Mouse (Mus musculus) heart, embryonic 11.5 days (tissue): Measurements from ENCODE around the gene Prmt1. TPM values are rescaled to one million over a fixed set of nuclear protein-coding genes. Genes with fewer than 3 reads are reported as not detected.
A peak's percentile ranks its signal among the peaks of the same experiment; 100 is the strongest.

ENCODE experiments used
- ATAC-seq: fragments of 200-750 bp; cut with Nextera tagmentation; replicated peaks from 2 replicates; pipeline ENCODE4 v1.8.0; 2017; ENCODE audit warnings: moderate library complexity; ENCODE audit not compliant: insufficient number of reproducible peaks, low FRiP score, low TSS enrichment
- H3K27ac ChIP-seq: fragments of 300-500 bp; sonication (generic); 2 replicates; pipeline ENCODE4 v1.5.1; 2014; ENCODE audit warnings: mild to moderate bottlenecking, low read depth, low read length
- H3K27me3 ChIP-seq: fragments of 300-500 bp; sonication (generic); 2 replicates; pipeline ENCODE4 v1.6.1; 2014; ENCODE audit warnings: mild to moderate bottlenecking, low read length, mixed read lengths; ENCODE audit not compliant: control insufficient read depth, insufficient read depth
- H3K36me3 ChIP-seq: fragments of 300-500 bp; sonication (generic); 2 replicates; pipeline ENCODE4 v1.6.1; 2014; ENCODE audit warnings: mild to moderate bottlenecking, low read length, moderate library complexity, mixed read lengths; ENCODE audit not compliant: control insufficient read depth, insufficient read depth
- H3K4me1 ChIP-seq: fragments of 300-500 bp; sonication (generic); 2 replicates; pipeline ENCODE4 v1.6.1; 2014; ENCODE audit warnings: low read length; ENCODE audit not compliant: control insufficient read depth, insufficient read depth
- H3K4me2 ChIP-seq: fragments of 300-500 bp; sonication (generic); 2 replicates; pipeline ENCODE4 v1.6.1; 2014; ENCODE audit warnings: mild to moderate bottlenecking, moderate library complexity
- H3K4me3 ChIP-seq: fragments of 300-500 bp; sonication (generic); 2 replicates; pipeline ENCODE4 v1.5.1; 2014; ENCODE audit warnings: low read depth, low read length
- H3K9ac ChIP-seq: fragments of 300-500 bp; sonication (generic); 2 replicates; pipeline ENCODE4 v1.6.1; 2014; ENCODE audit warnings: mild to moderate bottlenecking, low read depth, low read length, moderate library complexity
- H3K9me3 ChIP-seq: fragments of 300-500 bp; sonication (generic); replicated peaks from 2 replicates; pipeline ENCODE4 v1.6.1; 2016; ENCODE audit warnings: low read length; ENCODE audit not compliant: control insufficient read depth
- WGBS: fragments of 180-500 bp; shearing (Covaris S2); extraction: QIAGEN DNeasy Blood & Tissue Kit; methylation state at CpG from one replicate; pipeline ENCODE4 v1.1.7; 2014; ENCODE audit not compliant: insufficient replicate concordance; 5-methylcytosine and 5-hydroxymethylcytosine counted together
- polyA plus RNA-seq: library from polyadenylated mRNA; unstranded; fragments of >200 nt; fragmentation: Nextera tagmentation; extraction: Ambion mirVana; gene quantifications from 2 replicates; pipeline ENCODE4 v1.2.1, GENCODE M21; 2014

The Prmt1 gene
- polyA plus RNA-seq, 1 experiment from 2014 or later: 179 TPM

- peak; percentile 86 for ATAC-seq
- H3K4me2 ChIP-seq: peak within 1 kb of the TSS; percentile 84
- H3K27ac ChIP-seq: peak within 1 kb of the TSS; percentile 99
- peak within 1 kb of the TSS; percentile 94 for H3K4me3 ChIP-seq
- peak within 1 kb of the TSS; percentile 99 for H3K9ac ChIP-seq
- peaks cover 22% of the 10 kb centered on the region for H3K4me1 ChIP-seq
- no peaks in the 10 kb centered on the region for H3K9me3 ChIP-seq
- H3K36me3 ChIP-seq: peaks cover 20% of the 10 kb centered on the region
- no peaks in the 10 kb centered on the region for H3K27me3 ChIP-seq
- 1% methylated on average over 59 of the region's 69 CpGs for WGBS
These were observed 29.7 kb upstream of the Prmt1 start, which contains the start of gene Scaf1 for GRCm38 (mm10) chr7:45015957-45016612. Gene Scaf1 (minus strand): TSS chr7:45016363.

- peaks cover 22% of the 10 kb centered on the region for H3K4me1 ChIP-seq
- H3K36me3 ChIP-seq: peaks cover 23% of the 10 kb centered on the region
- H3K4me2 ChIP-seq: peak overlapping the region; percentile 84
- peak overlapping the region; percentile 94 for H3K4me3 ChIP-seq
- no peaks in the 10 kb centered on the region for H3K27me3 ChIP-seq
- peak overlapping the region; percentile 99 for H3K9ac ChIP-seq
- no peak for ATAC-seq
- no peaks in the 10 kb centered on the region for H3K9me3 ChIP-seq
- peak overlapping the region; percentile 87 for H3K27ac ChIP-seq
- 2% methylated on average over 20 of the region's 20 CpGs for WGBS
These were observed 29.1 kb upstream of the Prmt1 start for GRCm38 (mm10) chr7:45015344-45015956.

GRCm38 (mm10) chr7:45014096-45014451, 27.7 kb upstream of the Prmt1 start:
- Histone ChIP-seq H3K9me3 (no peaks in the 10 kb centered on the region), H3K4me2 (no peak overlapping the region), H3K27me3 (no peaks in the 10 kb centered on the region), H3K36me3 (peaks cover 35% of the 10 kb centered on the region), H3K27ac (no peak overlapping the region), H3K9ac (no peak overlapping the region), H3K4me1 (peaks cover 22% of the 10 kb centered on the region), H3K4me3 (no peak overlapping the region)
- no peak for ATAC-seq
- WGBS: 92% methylated on average over 3 of the region's 3 CpGs

- no peak for ATAC-seq
- Histone ChIP-seq H3K36me3 (peaks cover 40% of the 10 kb centered on the region), H3K27me3 (no peaks in the 10 kb centered on the region), H3K9ac (no peak overlapping the region), H3K27ac (no peak overlapping the region), H3K4me2 (no peak overlapping the region), H3K4me1 (peaks cover 17% of the 10 kb centered on the region), H3K4me3 (no peak overlapping the region), H3K9me3 (no peaks in the 10 kb centered on the region)
- WGBS: 94% methylated on average over 16 of the region's 16 CpGs
These were observed 27.2 kb upstream of the Prmt1 start for GRCm38 (mm10) chr7:45013366-45014095.

DNA sequence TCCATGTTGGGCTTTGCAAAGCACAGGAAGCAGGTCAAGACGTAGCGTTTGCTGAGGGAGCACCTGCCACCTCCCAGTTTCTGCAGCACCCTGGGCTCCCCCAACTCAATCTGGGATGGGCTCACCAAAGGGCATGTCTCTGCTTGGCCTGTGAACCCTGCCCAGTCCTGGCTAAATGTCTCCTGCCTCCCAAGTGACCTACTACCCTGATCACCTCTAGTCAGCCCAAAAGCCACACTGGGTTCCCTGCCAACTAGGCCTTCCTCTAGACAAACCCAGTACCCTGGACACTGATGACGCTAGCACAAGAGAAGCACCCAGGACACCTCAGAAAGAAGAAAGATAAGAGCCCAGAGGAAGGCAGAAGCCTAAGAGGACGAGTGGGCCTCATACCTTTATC, 26.5 kb upstream of the Prmt1 start:
- 77% methylated on average over 4 of the region's 4 CpGs for WGBS
- no peak overlapping the region for H3K4me3 ChIP-seq
- no peak overlapping the region for H3K27ac ChIP-seq
- peaks cover 42% of the 10 kb centered on the region for H3K36me3 ChIP-seq
- peaks cover 12% of the 10 kb centered on the region for H3K4me1 ChIP-seq
- no peak overlapping the region for H3K4me2 ChIP-seq
- no peaks in the 10 kb centered on the region for H3K9me3 ChIP-seq
- ATAC-seq: no peak
- no peaks in the 10 kb centered on the region for H3K27me3 ChIP-seq
- H3K9ac ChIP-seq: no peak overlapping the region

DNA sequence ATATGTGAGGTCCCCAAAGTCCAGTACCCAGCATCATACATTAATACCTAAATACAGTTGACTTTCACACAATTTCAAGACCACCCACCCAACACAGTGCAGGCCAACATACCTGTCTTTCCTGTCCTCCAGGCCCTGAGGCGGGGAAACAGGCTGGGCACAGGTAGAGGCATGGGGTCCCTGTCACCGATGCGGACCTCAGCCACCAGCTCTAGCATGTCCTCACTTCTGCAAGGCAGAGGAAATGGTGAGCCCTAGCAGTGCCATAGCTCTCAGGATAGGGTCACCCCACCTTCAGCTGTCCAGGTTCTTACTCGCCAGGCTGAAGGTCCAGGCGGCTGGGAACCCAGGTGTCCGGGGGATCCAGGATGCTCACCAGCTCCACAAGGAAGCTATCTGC, 25.6 kb upstream of the Prmt1 start:
- Histone ChIP-seq H3K4me1 (peaks cover 12% of the 10 kb centered on the region), H3K4me3 (no peak overlapping the region), H3K9me3 (no peaks in the 10 kb centered on the region), H3K36me3 (peaks cover 50% of the 10 kb centered on the region), H3K4me2 (no peak overlapping the region), H3K27me3 (no peaks in the 10 kb centered on the region), H3K9ac (no peak overlapping the region), H3K27ac (no peak overlapping the region)
- ATAC-seq: no peak
- 93% methylated on average over 6 of the region's 6 CpGs for WGBS

DNA sequence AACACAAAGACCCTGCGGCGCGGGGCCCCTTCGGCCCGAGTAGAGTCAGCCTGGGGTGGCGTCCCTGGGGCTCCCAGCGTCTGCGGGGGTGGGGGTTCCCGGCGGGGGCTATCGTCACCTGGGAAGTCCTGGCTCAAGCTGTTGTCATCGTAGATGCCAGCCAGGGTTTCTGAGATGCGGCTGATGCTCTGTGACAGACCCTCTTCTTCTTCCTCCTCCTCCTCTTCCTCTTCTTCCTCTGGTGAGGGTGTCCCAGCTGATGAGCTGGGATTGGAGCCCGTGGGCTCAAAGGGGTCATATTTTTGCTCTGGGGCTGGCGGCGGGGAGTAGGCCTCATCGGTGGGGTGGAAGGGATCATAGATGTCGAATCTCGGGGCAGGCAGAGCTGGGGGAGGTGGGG, 22.0 kb upstream of the Prmt1 start:
- Histone ChIP-seq H3K27ac (no peak overlapping the region), H3K27me3 (no peaks in the 10 kb centered on the region), H3K9ac (no peak overlapping the region), H3K9me3 (no peaks in the 10 kb centered on the region), H3K36me3 (peaks cover 68% of the 10 kb centered on the region), H3K4me2 (no peak overlapping the region), H3K4me1 (0 out of 2 replicates have a peak, but pooled peaks cover 2% of the 10 kb centered on the region), H3K4me3 (no peak overlapping the region)
- ATAC-seq: no peak
- WGBS: 90% methylated on average over 19 of the region's 19 CpGs

GRCm38 (mm10) chr7:45007846-45008245, 21.5 kb upstream of the Prmt1 start:
- Histone ChIP-seq H3K27me3 (no peaks in the 10 kb centered on the region), H3K9ac (no peak overlapping the region), H3K4me3 (no peak overlapping the region), H3K27ac (no peak overlapping the region), H3K36me3 (peaks cover 70% of the 10 kb centered on the region), H3K4me1 (no peaks in the 10 kb centered on the region), H3K9me3 (no peaks in the 10 kb centered on the region), H3K4me2 (no peak overlapping the region)
- ATAC-seq: no peak
- WGBS: 89% methylated on average over 30 of the region's 30 CpGs
